Mouse (Mus musculus): ENCODE measurements around the gene Ctdsp1. TPM values are rescaled to one million over a fixed set of nuclear protein-coding genes. Genes with fewer than 3 reads are reported as not detected.

Ctdsp1 gene
- polyA plus RNA-seq (2014; fragmentation: Nextera tagmentation; extraction: Ambion mirVana), result 66.7 and 86.0 TPM in 2 replicates

DNA sequence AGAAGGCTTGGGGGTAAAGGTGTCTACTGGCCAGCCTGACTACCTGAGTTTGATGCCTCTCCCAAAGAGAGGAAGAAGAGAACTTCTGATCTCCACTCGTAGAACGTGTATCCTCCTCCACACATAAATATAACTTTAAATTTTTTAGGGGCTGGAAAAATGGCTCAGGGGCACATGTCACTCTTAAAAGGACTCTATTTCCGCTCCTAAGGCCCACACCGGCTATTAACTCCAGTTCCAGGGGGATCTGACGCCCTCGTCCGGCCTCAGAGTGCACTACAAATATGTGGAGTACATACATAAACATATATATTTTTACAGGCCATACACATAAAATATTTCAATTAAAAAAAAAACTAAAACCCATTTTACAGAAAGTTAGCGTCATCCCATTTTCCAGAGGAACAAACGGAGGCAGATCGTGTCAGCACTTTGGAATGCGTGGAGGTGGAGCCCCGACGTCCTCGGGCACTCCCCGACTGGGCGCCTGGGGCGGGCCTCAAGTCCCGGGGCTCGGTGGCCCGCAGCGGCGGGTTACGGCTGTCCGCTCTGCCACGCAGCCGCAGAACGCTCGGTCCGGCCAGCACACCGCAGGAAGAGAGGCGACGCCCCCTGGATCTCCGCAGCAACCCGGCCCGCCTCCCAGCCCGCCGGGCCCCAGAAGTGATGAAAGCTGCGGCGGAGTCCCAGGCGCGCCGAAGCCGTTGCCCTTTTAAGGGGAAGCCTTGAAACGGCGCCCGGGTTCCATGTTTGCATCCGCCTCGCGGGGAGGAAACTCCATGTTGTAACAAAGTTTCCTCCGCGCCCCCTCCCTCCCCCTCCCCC lies at the start of gene Ctdsp1:
Ctdsp1 (plus strand) TSS at position 586 of the 825 bp plus-strand sequence.
- peaks cover 21% of the 10 kb centered on the region for H3K36me3 ChIP-seq (ENCODE audit: control insufficient read depth, insufficient read depth, low read length)
- H3K27me3 ChIP-seq (ENCODE audit: control insufficient read depth, insufficient read depth, low read length), result no peaks in the 10 kb centered on the region
- 2% methylated on average over 50 of the region's 51 CpGs for WGBS
- peak within 1 kb of the TSS; percentile 99 for H3K27ac ChIP-seq (ENCODE audit: low read depth, low read length)
- ATAC-seq (ENCODE audit: low FRiP score, low TSS enrichment), result peak; percentile 78
- H3K4me2 ChIP-seq (replicated peaks; ENCODE audit: low read depth, low read length), result peak within 1 kb of the TSS; percentile 99
- no peaks in the 10 kb centered on the region for H3K9me3 ChIP-seq (ENCODE audit: control insufficient read depth, low read length)
- peak within 1 kb of the TSS; percentile 94 for H3K4me3 ChIP-seq (ENCODE audit: low read length)
- peaks cover 27% of the 10 kb centered on the region for H3K4me1 ChIP-seq (ENCODE audit: control insufficient read depth, insufficient read depth, low read length)
- H3K9ac ChIP-seq (ENCODE audit: low read depth, low read length), result peak within 1 kb of the TSS; percentile 99

DNA sequence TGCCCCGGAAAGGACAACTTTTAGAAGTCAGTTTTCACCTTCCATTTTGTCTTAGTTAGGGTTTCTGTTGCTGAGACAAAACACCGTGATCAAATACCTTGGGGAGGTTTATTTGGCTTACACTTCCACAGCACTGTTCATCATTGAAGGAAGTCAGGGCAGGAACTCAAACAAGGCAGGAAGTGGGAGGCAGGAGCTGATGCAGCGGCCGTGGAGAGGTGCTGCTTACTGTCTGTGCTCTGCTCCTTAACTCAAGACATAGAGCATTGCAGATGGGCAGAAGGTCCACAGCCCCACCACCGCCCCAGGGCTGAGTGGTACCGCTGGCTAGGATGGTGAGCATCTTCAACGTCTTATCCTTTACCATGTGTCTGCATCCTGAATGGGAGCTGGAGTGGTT lies 49.4 kb upstream of the Ctdsp1 start:
- 76% methylated on average over 7 of the region's 7 CpGs for WGBS
- no peak overlapping the region for H3K9ac ChIP-seq (ENCODE audit: low read depth, low read length)
- H3K4me2 ChIP-seq (replicated peaks; ENCODE audit: low read depth, low read length), result no peak overlapping the region
- H3K9me3 ChIP-seq (ENCODE audit: control insufficient read depth, low read length), result no peaks in the 10 kb centered on the region
- no peak overlapping the region for H3K4me3 ChIP-seq (ENCODE audit: low read length)
- H3K27ac ChIP-seq (ENCODE audit: low read depth, low read length), result no peak overlapping the region
- no peaks in the 10 kb centered on the region for H3K36me3 ChIP-seq (ENCODE audit: control insufficient read depth, insufficient read depth, low read length)
- H3K4me1 ChIP-seq (ENCODE audit: control insufficient read depth, insufficient read depth, low read length), result peaks cover 10% of the 10 kb centered on the region
- ATAC-seq (ENCODE audit: low FRiP score, low TSS enrichment), result no peak
- no peaks in the 10 kb centered on the region for H3K27me3 ChIP-seq (ENCODE audit: control insufficient read depth, insufficient read depth, low read length)

- no peaks in the 10 kb centered on the region for H3K36me3 ChIP-seq (ENCODE audit: control insufficient read depth, insufficient read depth, low read length)
- no peak overlapping the region for H3K4me2 ChIP-seq (replicated peaks; ENCODE audit: low read depth, low read length)
- ATAC-seq (ENCODE audit: low FRiP score, low TSS enrichment), result no peak
- H3K9me3 ChIP-seq (ENCODE audit: control insufficient read depth, low read length), result no peaks in the 10 kb centered on the region
- WGBS, result 65% methylated on average over 1 of the region's 1 CpGs
- H3K9ac ChIP-seq (ENCODE audit: low read depth, low read length), result no peak overlapping the region
- peaks cover 10% of the 10 kb centered on the region for H3K4me1 ChIP-seq (ENCODE audit: control insufficient read depth, insufficient read depth, low read length)
- no peaks in the 10 kb centered on the region for H3K27me3 ChIP-seq (ENCODE audit: control insufficient read depth, insufficient read depth, low read length)
- H3K27ac ChIP-seq (ENCODE audit: low read depth, low read length), result peak overlapping the region; percentile 77; the same call in 1 of the 2 replicates
- no peak overlapping the region for H3K4me3 ChIP-seq (ENCODE audit: low read length)
These were observed 49.0 kb upstream of the Ctdsp1 start for GRCm38 (mm10) chr1:74342308-74342707.

- Histone ChIP-seq H3K4me2 (replicated peaks; ENCODE audit: low read depth, low read length) (no peak overlapping the region), H3K27ac (ENCODE audit: low read depth, low read length) (peak overlapping the region; percentile 77)
These were observed 48.1 kb upstream of the Ctdsp1 start for GRCm38 (mm10) chr1:74343161-74343560.

GRCm38 (mm10) chr1:74344163-74344916 lies 47.0 kb upstream of the Ctdsp1 start:
- H3K9ac ChIP-seq (ENCODE audit: low read depth, low read length), result no peak overlapping the region; the same call in 1 of the 2 replicates
- H3K4me1 ChIP-seq (ENCODE audit: control insufficient read depth, insufficient read depth, low read length), result peaks cover 10% of the 10 kb centered on the region
- no peak for ATAC-seq (ENCODE audit: low FRiP score, low TSS enrichment)
- 0 out of 2 replicates have a peak overlapping the region, but pooled peaks have one; percentile 43 for H3K27ac ChIP-seq (ENCODE audit: low read depth, low read length)
- H3K9me3 ChIP-seq (ENCODE audit: control insufficient read depth, low read length), result no peaks in the 10 kb centered on the region
- peaks cover 2% of the 10 kb centered on the region; the same call in 1 of the 2 replicates for H3K36me3 ChIP-seq (ENCODE audit: control insufficient read depth, insufficient read depth, low read length)
- WGBS, result 75% methylated on average over 11 of the region's 11 CpGs
- H3K27me3 ChIP-seq (ENCODE audit: control insufficient read depth, insufficient read depth, low read length), result no peaks in the 10 kb centered on the region
- no peak overlapping the region for H3K4me2 ChIP-seq (replicated peaks; ENCODE audit: low read depth, low read length)
- H3K4me3 ChIP-seq (ENCODE audit: low read length), result no peak overlapping the region

More at GRCm38 (mm10) chr1:74343161-74343560, 48.1 kb upstream of the Ctdsp1 start:
- 42% methylated on average over 5 of the region's 5 CpGs for WGBS
- peaks cover 10% of the 10 kb centered on the region for H3K4me1 ChIP-seq (ENCODE audit: control insufficient read depth, insufficient read depth, low read length)
- H3K27me3 ChIP-seq (ENCODE audit: control insufficient read depth, insufficient read depth, low read length), result no peaks in the 10 kb centered on the region
- H3K36me3 ChIP-seq (ENCODE audit: control insufficient read depth, insufficient read depth, low read length), result no peaks in the 10 kb centered on the region
- H3K4me3 ChIP-seq (ENCODE audit: low read length), result no peak overlapping the region
- peak; percentile 54; the same call in 1 of the 2 replicates for ATAC-seq (ENCODE audit: low FRiP score, low TSS enrichment)
- no peaks in the 10 kb centered on the region for H3K9me3 ChIP-seq (ENCODE audit: control insufficient read depth, low read length)
- no peak overlapping the region for H3K9ac ChIP-seq (ENCODE audit: low read depth, low read length)

DNA sequence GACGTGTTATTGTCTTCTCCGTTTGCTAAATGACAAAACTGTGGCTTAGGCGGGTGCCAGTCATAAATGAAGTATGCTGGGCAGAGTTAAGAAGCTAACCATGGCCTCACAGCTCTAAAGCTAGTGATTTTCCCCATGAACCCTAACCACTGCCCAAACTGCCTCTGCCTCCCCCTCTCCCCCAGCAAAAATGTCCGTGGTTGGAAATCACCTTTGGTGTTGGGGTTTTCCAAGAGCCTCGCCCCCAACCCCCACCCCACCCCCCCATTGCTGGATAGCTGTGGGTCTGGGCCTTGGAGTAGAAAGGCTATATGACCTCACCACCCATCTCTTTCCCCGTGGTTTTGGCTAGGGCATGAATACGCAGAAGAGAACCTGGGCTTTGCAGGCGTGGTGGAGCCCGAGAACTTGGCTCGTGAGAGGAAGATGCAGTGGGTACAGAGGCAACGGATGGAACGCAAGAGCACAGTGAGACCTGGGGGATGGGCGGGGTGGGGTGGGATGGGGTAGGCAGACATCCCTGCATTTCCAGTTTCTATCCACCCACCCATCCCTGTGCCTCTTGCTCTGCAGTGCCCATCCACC lies 40.0 kb upstream of the Ctdsp1 start:
- WGBS, result 93% methylated on average over 13 of the region's 13 CpGs

GRCm38 (mm10) chr1:74352532-74353096 lies 38.7 kb upstream of the Ctdsp1 start:
- Histone ChIP-seq H3K36me3 (ENCODE audit: control insufficient read depth, insufficient read depth, low read length) (peaks cover 7% of the 10 kb centered on the region; the same call in 1 of the 2 replicates), H3K27me3 (ENCODE audit: control insufficient read depth, insufficient read depth, low read length) (no peaks in the 10 kb centered on the region), H3K4me2 (replicated peaks; ENCODE audit: low read depth, low read length) (no peak overlapping the region), H3K9ac (ENCODE audit: low read depth, low read length) (no peak overlapping the region), H3K9me3 (ENCODE audit: control insufficient read depth, low read length) (no peaks in the 10 kb centered on the region), H3K27ac (ENCODE audit: low read depth, low read length) (no peak overlapping the region), H3K4me3 (ENCODE audit: low read length) (no peak overlapping the region), H3K4me1 (ENCODE audit: control insufficient read depth, insufficient read depth, low read length) (no peaks in the 10 kb centered on the region)
- no peak for ATAC-seq (ENCODE audit: low FRiP score, low TSS enrichment)
- 88% methylated on average over 5 of the region's 5 CpGs for WGBS

More for the DNA sequence above, 40.0 kb upstream of the Ctdsp1 start:
- Histone ChIP-seq H3K27me3 (ENCODE audit: control insufficient read depth, insufficient read depth, low read length) (no peaks in the 10 kb centered on the region), H3K36me3 (ENCODE audit: control insufficient read depth, insufficient read depth, low read length) (peaks cover 7% of the 10 kb centered on the region; the same call in 1 of the 2 replicates), H3K9ac (ENCODE audit: low read depth, low read length) (no peak overlapping the region), H3K4me2 (replicated peaks; ENCODE audit: low read depth, low read length) (no peak overlapping the region), H3K27ac (ENCODE audit: low read depth, low read length) (no peak overlapping the region), H3K9me3 (ENCODE audit: control insufficient read depth, low read length) (no peaks in the 10 kb centered on the region), H3K4me3 (ENCODE audit: low read length) (no peak overlapping the region), H3K4me1 (ENCODE audit: control insufficient read depth, insufficient read depth, low read length) (no peaks in the 10 kb centered on the region)
- no peak for ATAC-seq (ENCODE audit: low FRiP score, low TSS enrichment)

- H3K36me3 ChIP-seq (ENCODE audit: control insufficient read depth, insufficient read depth, low read length), result peaks cover 7% of the 10 kb centered on the region; the same call in 1 of the 2 replicates
- 90% methylated on average over 9 of the region's 9 CpGs for WGBS
- H3K9ac ChIP-seq (ENCODE audit: low read depth, low read length), result no peak overlapping the region
- no peaks in the 10 kb centered on the region for H3K9me3 ChIP-seq (ENCODE audit: control insufficient read depth, low read length)
- no peak overlapping the region for H3K4me2 ChIP-seq (replicated peaks; ENCODE audit: low read depth, low read length)
- no peak overlapping the region for H3K4me3 ChIP-seq (ENCODE audit: low read length)
- no peak for ATAC-seq (ENCODE audit: low FRiP score, low TSS enrichment)
- H3K27ac ChIP-seq (ENCODE audit: low read depth, low read length), result no peak overlapping the region
- H3K27me3 ChIP-seq (ENCODE audit: control insufficient read depth, insufficient read depth, low read length), result no peaks in the 10 kb centered on the region
- no peaks in the 10 kb centered on the region for H3K4me1 ChIP-seq (ENCODE audit: control insufficient read depth, insufficient read depth, low read length)
These were observed 37.7 kb upstream of the Ctdsp1 start for GRCm38 (mm10) chr1:74353453-74354229.

All from kidney, embryonic 14.5 days (tissue).